Mouse (Mus musculus) stomach, embryonic 14.5 days (tissue): ENCODE measurements around the gene Sparc. TPM values are rescaled to one million over a fixed set of nuclear protein-coding genes. Genes with fewer than 3 reads are reported as not detected.

Experiments used
- ATAC-seq: fragments of 200-750 bp; cut with Nextera tagmentation; 2 replicates; pipeline ENCODE4 v1.8.0; 2017; ENCODE audit warnings: low read depth, moderate TSS enrichment; ENCODE audit not compliant: insufficient number of reproducible peaks, insufficient read depth, low FRiP score
- H3K27ac ChIP-seq: fragments of 300-500 bp; sonication (generic); 2 replicates; pipeline ENCODE4 v1.5.1; 2014; ENCODE audit warnings: mild to moderate bottlenecking, low read length, moderate library complexity, mixed read lengths
- H3K27me3 ChIP-seq: fragments of 300-500 bp; sonication (generic); 2 replicates; pipeline ENCODE4 v1.6.1; 2014; ENCODE audit warnings: low read length, control low read depth, mixed read lengths; ENCODE audit not compliant: control insufficient read depth, insufficient read depth
- H3K36me3 ChIP-seq: fragments of 300-500 bp; sonication (generic); 2 replicates; pipeline ENCODE4 v1.6.1; 2014; ENCODE audit warnings: mild to moderate bottlenecking, control low read depth, low read length, moderate library complexity, mixed read lengths; ENCODE audit not compliant: control insufficient read depth, insufficient read depth
- H3K4me1 ChIP-seq: fragments of 300-500 bp; sonication (generic); 2 replicates; pipeline ENCODE4 v1.6.1; 2014; ENCODE audit warnings: low read length, control low read depth, mixed read lengths; ENCODE audit not compliant: control insufficient read depth, insufficient read depth
- H3K4me2 ChIP-seq: fragments of 300-500 bp; sonication (generic); replicated peaks from 2 replicates; pipeline ENCODE4 v1.6.1; 2014; ENCODE audit warnings: low read depth, low read length, control low read depth
- H3K4me3 ChIP-seq: fragments of 300-500 bp; sonication (generic); 2 replicates; pipeline ENCODE4 v1.5.1; 2014; ENCODE audit warnings: low read depth, low read length, control low read depth
- H3K9ac ChIP-seq: fragments of 300-500 bp; sonication (generic); replicated peaks from 2 replicates; pipeline ENCODE4 v1.6.1; 2014; ENCODE audit warnings: low read depth, mild to moderate bottlenecking, control low read depth, low read length, moderate library complexity, mixed read lengths
- H3K9me3 ChIP-seq: fragments of 300-500 bp; sonication (generic); 2 replicates; pipeline ENCODE4 v1.6.1; 2016; ENCODE audit warnings: low read depth, low read length, control low read depth; ENCODE audit not compliant: control insufficient read depth
- WGBS: fragments of 180-500 bp; shearing (Covaris S2); extraction: QIAGEN DNeasy Blood & Tissue Kit; methylation state at CpG from one replicate; pipeline ENCODE4 v1.1.7; 2014; 5-methylcytosine and 5-hydroxymethylcytosine counted together
- polyA plus RNA-seq: library from polyadenylated mRNA; unstranded; fragments of >200 nt; fragmentation: Nextera tagmentation; extraction: Ambion mirVana; gene quantifications from 2 replicates; pipeline ENCODE4 v1.2.1, GENCODE M21; 2014

The Sparc gene
- polyA plus RNA-seq, result 1,638 and 1,722 TPM in 2 replicates

DNA sequence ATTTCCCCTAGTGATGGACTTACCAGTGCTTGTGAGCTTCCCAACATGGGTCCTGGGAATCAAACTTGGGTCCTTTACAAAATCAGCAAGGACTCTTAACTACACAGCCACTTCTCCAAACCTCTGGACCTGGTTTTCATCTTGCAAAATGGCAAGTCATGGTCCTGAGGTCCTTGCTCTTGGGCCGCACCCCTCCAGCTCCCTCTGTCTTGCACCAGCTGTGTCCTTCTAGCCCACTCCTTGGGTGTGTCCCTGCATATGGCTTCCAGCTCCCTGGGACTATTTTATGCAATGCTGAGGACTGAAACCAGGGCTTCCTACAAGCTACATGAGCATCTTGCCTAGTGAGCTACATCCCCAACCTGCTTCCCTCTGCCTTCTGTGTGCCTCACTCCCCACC, at the start of gene Sparc:
Gene Sparc, minus strand, starts transcription at position 206 of the 400 bp plus-strand sequence.
- H3K4me3 ChIP-seq, result no peak within 1 kb of the TSS
- WGBS, result 95% methylated on average over 1 of the region's 1 CpGs
- H3K9me3 ChIP-seq, result no peaks in the 10 kb centered on the region
- H3K27ac ChIP-seq, result peak within 1 kb of the TSS; percentile 57; the same call in 1 of the 2 replicates
- H3K9ac ChIP-seq, result no peak within 1 kb of the TSS
- no peak for ATAC-seq
- peaks cover 38% of the 10 kb centered on the region; the same call in 1 of the 2 replicates for H3K4me1 ChIP-seq
- no peak within 1 kb of the TSS for H3K4me2 ChIP-seq
- no peaks in the 10 kb centered on the region for H3K36me3 ChIP-seq
- no peaks in the 10 kb centered on the region for H3K27me3 ChIP-seq

DNA sequence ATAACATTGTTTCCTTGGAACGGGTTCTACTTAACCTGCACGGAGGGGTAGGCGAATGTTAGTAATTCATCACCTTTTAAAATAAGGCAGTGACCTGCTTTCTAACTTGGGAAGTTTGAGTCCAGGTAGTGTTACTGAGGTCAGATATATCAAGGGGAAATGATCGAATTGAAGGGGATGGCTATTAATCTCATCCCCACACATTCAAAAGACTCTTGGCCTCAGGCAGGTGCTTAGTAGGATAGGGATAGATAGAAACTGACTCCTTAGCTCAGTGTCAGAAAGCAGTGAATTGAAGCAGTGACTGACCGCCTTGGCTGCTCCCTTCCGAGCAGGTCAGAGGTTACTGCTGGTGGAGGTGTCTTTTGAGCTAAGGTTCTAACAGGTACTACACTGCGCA, 48.5 kb upstream of the Sparc start:
- Histone ChIP-seq H3K9me3 (no peaks in the 10 kb centered on the region), H3K9ac (no peak overlapping the region; the same call in 1 of the 2 replicates), H3K27ac (no peak overlapping the region), H3K4me3 (peak overlapping the region; percentile 84), H3K36me3 (peaks cover 9% of the 10 kb centered on the region; the same call in 1 of the 2 replicates), H3K4me2 (peak overlapping the region; percentile 85), H3K4me1 (peaks cover 15% of the 10 kb centered on the region; the same call in 1 of the 2 replicates), H3K27me3 (no peaks in the 10 kb centered on the region)
- ATAC-seq, result no peak
- 86% methylated on average over 7 of the region's 7 CpGs for WGBS

GRCm38 (mm10) chr11:55470761-55471160, 47.8 kb upstream of the Sparc start:
- Histone ChIP-seq H3K27me3 (no peaks in the 10 kb centered on the region), H3K27ac (no peak overlapping the region), H3K4me3 (peak overlapping the region; percentile 84), H3K36me3 (peaks cover 9% of the 10 kb centered on the region; the same call in 1 of the 2 replicates), H3K4me1 (peaks cover 15% of the 10 kb centered on the region; the same call in 1 of the 2 replicates), H3K9ac (peak overlapping the region; percentile 85), H3K4me2 (peak overlapping the region; percentile 85), H3K9me3 (no peaks in the 10 kb centered on the region)
- ATAC-seq, result no peak
- WGBS, result 37% methylated on average over 8 of the region's 8 CpGs

- H3K27me3 ChIP-seq, result no peaks in the 10 kb centered on the region
- peak overlapping the region; percentile 85 for H3K4me2 ChIP-seq
- peaks cover 15% of the 10 kb centered on the region; the same call in 1 of the 2 replicates for H3K4me1 ChIP-seq
- ATAC-seq, result 0 out of 2 replicates have a peak, but pooled peaks have one; percentile 1
- whole genome bisulfite sequencing, result under 1% methylated on average over 46 of the region's 46 CpGs
- no peaks in the 10 kb centered on the region for H3K9me3 ChIP-seq
- peak overlapping the region; percentile 75 for H3K27ac ChIP-seq
- peak overlapping the region; percentile 84 for H3K4me3 ChIP-seq
- peaks cover 9% of the 10 kb centered on the region; the same call in 1 of the 2 replicates for H3K36me3 ChIP-seq
- H3K9ac ChIP-seq, result peak overlapping the region; percentile 85
Measured at GRCm38 (mm10) chr11:55469923-55470691, 47.1 kb upstream of the Sparc start.

GRCm38 (mm10) chr11:55469048-55469843, 46.3 kb upstream of the Sparc start, which contains the start of gene G3bp1:
Gene G3bp1 (plus strand): TSS chr11:55469685.
- peak within 1 kb of the TSS; percentile 89 for H3K27ac ChIP-seq
- no peaks in the 10 kb centered on the region for H3K27me3 ChIP-seq
- peaks cover 9% of the 10 kb centered on the region; the same call in 1 of the 2 replicates for H3K36me3 ChIP-seq
- peak within 1 kb of the TSS; percentile 85 for H3K9ac ChIP-seq
- no peaks in the 10 kb centered on the region for H3K9me3 ChIP-seq
- peak within 1 kb of the TSS; percentile 84 for H3K4me3 ChIP-seq
- H3K4me1 ChIP-seq, result peaks cover 15% of the 10 kb centered on the region; the same call in 1 of the 2 replicates
- H3K4me2 ChIP-seq, result peak within 1 kb of the TSS; percentile 85
- ATAC-seq, result peak; percentile 97
- WGBS, result under 1% methylated on average over 47 of the region's 57 CpGs

DNA sequence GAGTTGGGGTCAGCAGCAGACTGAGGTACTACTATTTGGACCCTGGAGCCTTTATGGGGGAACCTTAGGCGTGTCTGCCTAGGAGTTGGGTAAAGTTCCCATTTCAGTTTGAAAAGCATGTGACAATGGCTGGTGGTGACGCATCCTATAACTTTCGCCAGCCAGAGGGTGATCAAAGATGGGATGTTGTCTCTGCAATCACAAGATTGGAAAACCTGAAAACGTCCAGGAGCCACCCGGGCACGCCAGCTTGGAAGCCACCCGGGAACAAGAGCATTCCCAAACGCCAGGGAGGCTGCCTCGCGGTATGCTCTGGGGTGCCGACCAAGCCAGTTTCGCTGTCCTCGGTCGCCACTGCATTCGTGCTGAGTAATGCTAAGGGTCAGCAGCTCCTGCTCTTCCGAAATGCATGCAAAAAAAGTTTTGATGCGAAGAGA, 45.6 kb upstream of the Sparc start:
- Histone ChIP-seq H3K27ac (peak overlapping the region; percentile 89), H3K4me1 (peaks cover 15% of the 10 kb centered on the region; the same call in 1 of the 2 replicates), H3K4me3 (peak overlapping the region; percentile 84), H3K27me3 (no peaks in the 10 kb centered on the region), H3K9ac (peak overlapping the region; percentile 54), H3K36me3 (peaks cover 8% of the 10 kb centered on the region; the same call in 1 of the 2 replicates), H3K9me3 (no peaks in the 10 kb centered on the region), H3K4me2 (peak overlapping the region; percentile 66)
- 4% methylated on average over 17 of the region's 17 CpGs for WGBS
- ATAC-seq, result no peak

DNA sequence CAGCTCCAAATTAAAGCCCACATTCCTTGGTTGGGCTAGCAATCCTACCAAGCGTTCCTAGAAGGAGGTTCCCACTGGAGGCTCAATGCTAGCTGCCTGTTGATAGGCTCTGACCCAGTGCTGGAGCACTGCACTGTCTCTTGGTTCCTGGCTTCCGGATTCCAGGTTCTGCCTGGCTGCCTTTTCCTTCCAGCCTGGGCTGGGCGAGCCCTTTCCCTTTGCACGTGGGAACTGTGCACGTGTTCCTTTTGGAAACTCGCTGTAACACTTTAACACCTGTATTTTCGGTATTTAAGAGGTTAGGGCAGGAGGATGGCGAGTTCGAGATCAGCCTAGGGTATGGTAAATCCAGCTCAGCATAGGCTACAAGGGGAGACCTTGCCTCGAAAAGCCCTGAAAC, 45.0 kb upstream of the Sparc start:
- Histone ChIP-seq H3K4me1 (peaks cover 15% of the 10 kb centered on the region; the same call in 1 of the 2 replicates), H3K4me3 (peak overlapping the region; percentile 84; the same call in 1 of the 2 replicates), H3K36me3 (peaks cover 2% of the 10 kb centered on the region; the same call in 1 of the 2 replicates), H3K4me2 (peak overlapping the region; percentile 66), H3K9me3 (no peaks in the 10 kb centered on the region), H3K27me3 (no peaks in the 10 kb centered on the region), H3K27ac (peak overlapping the region; percentile 89; the same call in 1 of the 2 replicates), H3K9ac (no peak overlapping the region)
- 78% methylated on average over 10 of the region's 10 CpGs for WGBS
- ATAC-seq, result no peak

- no peak overlapping the region for H3K9ac ChIP-seq
- peaks cover 6% of the 10 kb centered on the region for H3K4me1 ChIP-seq
- no peak for ATAC-seq
- no peak overlapping the region for H3K27ac ChIP-seq
- H3K4me2 ChIP-seq, result no peak overlapping the region
- H3K36me3 ChIP-seq, result no peaks in the 10 kb centered on the region
- no peak overlapping the region for H3K4me3 ChIP-seq
- H3K9me3 ChIP-seq, result no peaks in the 10 kb centered on the region
- no peaks in the 10 kb centered on the region for H3K27me3 ChIP-seq
- WGBS, result 72% methylated on average over 3 of the region's 3 CpGs
Measured at GRCm38 (mm10) chr11:55465177-55465576, 42.2 kb upstream of the Sparc start.
